Mouse (Mus musculus) thymus, postnatal 4 days (tissue): ENCODE data around the gene Gm49336.

ENCODE experiments used
- DNase-seq: peaks from one replicate; pipeline ENCODE4 v3.0.0; 2021

Gene Gm49336

GRCm38 (mm10) chr14:60251281-60252003, at the start of gene Gm49336, which contains the start of gene Nupl1:
Gm49336 (minus strand) TSS chr14:60251507.
Nupl1 (minus strand) TSS chr14:60251431.
- peak; percentile 98 for DNase-seq

- no peak for DNase-seq
These were observed 49.7 kb upstream of the Gm49336 start for GRCm38 (mm10) chr14:60301024-60301423.

GRCm38 (mm10) chr14:60300224-60300991, 49.1 kb upstream of the Gm49336 start:
- no peak for DNase-seq

- DNase-seq, result no peak
These were observed 44.2 kb upstream of the Gm49336 start for GRCm38 (mm10) chr14:60295531-60295930.

GRCm38 (mm10) chr14:60290363-60290762, 39.1 kb upstream of the Gm49336 start:
- DNase-seq, result no peak

GRCm38 (mm10) chr14:60286194-60286863, 35.0 kb upstream of the Gm49336 start:
- DNase-seq, result no peak

GRCm38 (mm10) chr14:60275301-60276276, 24.3 kb upstream of the Gm49336 start:
- DNase-seq, result no peak

GRCm38 (mm10) chr14:60273346-60273745, 22.0 kb upstream of the Gm49336 start:
- no peak for DNase-seq

GRCm38 (mm10) chr14:60269333-60269732, 18.0 kb upstream of the Gm49336 start:
- peak; percentile 65 for DNase-seq

- DNase-seq, result peak; percentile 93
These were observed 13.9 kb upstream of the Gm49336 start, which contains the start of gene Mtmr6 for GRCm38 (mm10) chr14:60264990-60265876. Mtmr6 (plus strand) TSS chr14:60265228.

GRCm38 (mm10) chr14:60262316-60262715, 11.0 kb upstream of the Gm49336 start:
- DNase-seq, result no peak

- DNase-seq, result no peak
These were observed 6.5 kb upstream of the Gm49336 start for GRCm38 (mm10) chr14:60257851-60258250.

GRCm38 (mm10) chr14:60257101-60257500, 5.8 kb upstream of the Gm49336 start:
- no peak for DNase-seq

- no peak for DNase-seq
These were observed 5.0 kb upstream of the Gm49336 start for GRCm38 (mm10) chr14:60256356-60256755.

GRCm38 (mm10) chr14:60254774-60255173, 3.5 kb upstream of the Gm49336 start:
- DNase-seq, result no peak

- DNase-seq, result no peak
These were observed 2.2 kb upstream of the Gm49336 start for GRCm38 (mm10) chr14:60253466-60253865.

GRCm38 (mm10) chr14:60252004-60253000, 995 bp upstream of the Gm49336 start:
- peak; percentile 14 for DNase-seq

- no peak for DNase-seq
These were observed 428 bp downstream of the Gm49336 start for GRCm38 (mm10) chr14:60250879-60251278.

GRCm38 (mm10) chr14:60250366-60250765, 941 bp downstream of the Gm49336 start:
- no peak for DNase-seq

GRCm38 (mm10) chr14:60238551-60238950, 12.8 kb downstream of the Gm49336 start:
- no peak for DNase-seq
